Mouse (Mus musculus): ENCODE measurements around the gene Abca13. TPM values are rescaled to one million over a fixed set of nuclear protein-coding genes. Genes with fewer than 3 reads are reported as not detected.
"Not testable (repeated sequence)": the region's sequence is repeated elsewhere in the genome, so short reads cannot be mapped to it uniquely, and the experiment has no call there.

The Abca13 gene
- polyA plus RNA-seq (2015; fragmentation: Nextera tagmentation; extraction: Ambion mirVana): 0.03 TPM in 2 replicates

DNA sequence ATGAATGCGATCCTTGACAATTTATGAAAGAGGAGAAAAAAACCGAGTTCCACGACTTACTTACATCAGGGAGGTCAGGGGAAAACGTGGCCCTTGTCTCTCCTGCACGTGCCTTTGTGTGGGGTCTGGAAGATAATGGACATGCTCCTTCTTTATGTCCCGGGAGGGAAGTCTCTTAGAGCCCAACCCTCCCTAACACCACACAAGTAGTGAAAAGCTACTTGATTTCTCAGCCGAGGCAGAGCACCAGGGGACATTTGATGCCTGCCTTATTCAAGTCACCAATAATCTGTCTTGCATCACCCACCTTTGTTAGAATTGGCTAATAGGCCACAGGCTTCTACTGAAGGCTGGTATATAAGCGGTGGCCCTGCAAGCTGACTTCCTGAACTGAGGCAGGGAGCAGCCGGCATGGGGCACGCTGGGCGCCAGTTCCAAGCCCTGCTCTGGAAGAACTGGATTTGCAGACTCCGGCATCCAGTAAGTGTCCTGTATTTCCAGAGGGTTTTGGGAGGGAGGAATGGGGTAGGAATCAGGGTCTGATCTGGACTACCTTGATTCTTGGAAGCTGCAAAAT lies at the start of gene Abca13:
Abca13 (plus strand) TSS at position 388 of the 577 bp plus-strand sequence.
- Histone ChIP-seq H3K36me3 (no peaks in the 10 kb centered on the region), H3K27me3 (no peaks in the 10 kb centered on the region), H3K27ac (replicated peaks) (no peak within 1 kb of the TSS), H3K4me2 (no peak within 1 kb of the TSS), H3K4me1 (replicated peaks) (no peaks in the 10 kb centered on the region), H3K9me3 (no peaks in the 10 kb centered on the region), H3K9ac (no peak within 1 kb of the TSS), H3K4me3 (no peak within 1 kb of the TSS)
- ATAC-seq (ENCODE audit: low FRiP score, low read depth): no peak
- WGBS: 43% methylated on average over 12 of the region's 12 CpGs

DNA sequence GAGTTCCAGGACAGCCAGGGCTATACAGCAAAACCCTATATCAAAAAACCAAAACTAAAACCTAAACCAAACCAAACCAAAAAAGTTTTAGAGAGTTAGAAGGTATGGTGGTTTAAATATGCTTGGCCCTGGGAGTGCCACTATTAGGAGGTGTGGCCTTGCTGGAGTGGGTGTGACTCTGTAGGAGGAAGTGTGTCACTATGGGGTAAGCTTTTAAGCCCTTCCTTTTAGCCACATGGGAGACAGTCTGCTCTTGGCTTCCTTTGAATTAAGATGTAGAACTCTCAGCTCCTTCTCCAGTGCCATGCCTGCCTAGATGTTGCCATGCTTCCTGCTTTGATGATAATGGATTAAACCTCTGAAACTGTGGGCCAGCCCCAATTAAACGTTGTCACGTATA lies 46.6 kb upstream of the Abca13 start:
- no peaks in the 10 kb centered on the region for H3K4me1 ChIP-seq (replicated peaks)
- no peak for ATAC-seq (ENCODE audit: low FRiP score, low read depth)
- no peak overlapping the region for H3K27ac ChIP-seq (replicated peaks)
- no peak overlapping the region for H3K4me3 ChIP-seq
- H3K36me3 ChIP-seq: no peaks in the 10 kb centered on the region
- H3K27me3 ChIP-seq: no peaks in the 10 kb centered on the region
- H3K9ac ChIP-seq: no peak overlapping the region
- no peak overlapping the region for H3K4me2 ChIP-seq
- WGBS: 87% methylated on average over 2 of the region's 2 CpGs
- H3K9me3 ChIP-seq: no peaks in the 10 kb centered on the region

DNA sequence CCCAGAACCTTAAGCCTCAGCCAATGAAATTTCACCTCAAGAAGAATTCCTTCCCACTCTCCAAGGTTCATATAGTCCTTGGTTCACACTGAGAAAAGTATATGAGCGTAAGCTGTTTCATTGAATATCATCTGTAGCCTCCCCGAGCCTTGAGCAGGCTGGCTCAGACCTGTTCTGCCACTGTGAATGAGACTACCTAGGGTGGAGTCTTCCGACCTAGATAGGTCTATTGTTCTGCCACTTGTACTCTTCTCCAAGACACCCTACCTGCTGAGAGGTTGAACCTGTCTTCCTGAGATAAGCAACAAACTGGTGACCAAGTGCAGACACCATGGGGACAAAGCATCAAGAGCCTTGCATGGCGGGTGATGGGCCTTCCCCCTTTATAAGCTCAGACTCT lies 45.6 kb upstream of the Abca13 start:
- Histone ChIP-seq H3K4me3 (no peak overlapping the region), H3K27ac (replicated peaks) (no peak overlapping the region), H3K27me3 (no peaks in the 10 kb centered on the region), H3K4me1 (replicated peaks) (no peaks in the 10 kb centered on the region), H3K36me3 (no peaks in the 10 kb centered on the region), H3K9ac (no peak overlapping the region), H3K9me3 (no peaks in the 10 kb centered on the region), H3K4me2 (no peak overlapping the region)
- 96% methylated on average over 4 of the region's 4 CpGs for WGBS
- ATAC-seq (ENCODE audit: low FRiP score, low read depth): no peak

DNA sequence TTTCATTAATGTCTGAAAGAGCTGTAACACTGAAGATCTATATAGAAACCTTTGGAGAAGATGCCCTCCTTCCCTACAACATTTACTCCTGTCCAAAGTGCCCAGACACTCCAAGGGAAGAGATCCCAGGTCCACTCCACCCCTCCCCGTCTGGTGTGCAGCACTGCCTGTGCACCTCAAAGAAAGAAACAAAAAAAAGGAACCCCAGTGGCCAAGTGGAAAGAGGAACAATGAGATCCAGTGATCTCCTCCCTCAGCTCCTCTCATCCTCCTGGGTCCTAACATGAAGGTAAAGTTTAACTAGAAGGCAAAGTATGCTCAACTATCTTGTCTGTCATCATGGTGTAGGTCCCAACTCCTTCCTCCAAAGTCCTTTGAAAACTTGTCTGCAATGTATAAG lies 45.1 kb upstream of the Abca13 start:
- H3K4me2 ChIP-seq: no peak overlapping the region
- no peak overlapping the region for H3K4me3 ChIP-seq
- no peaks in the 10 kb centered on the region for H3K9me3 ChIP-seq
- no peaks in the 10 kb centered on the region for H3K4me1 ChIP-seq (replicated peaks)
- no peak overlapping the region for H3K9ac ChIP-seq
- no peaks in the 10 kb centered on the region for H3K27me3 ChIP-seq
- no peak overlapping the region for H3K27ac ChIP-seq (replicated peaks)
- ATAC-seq (ENCODE audit: low FRiP score, low read depth): no peak
- no peaks in the 10 kb centered on the region for H3K36me3 ChIP-seq
- WGBS: 89% methylated on average over 1 of the region's 1 CpGs

DNA sequence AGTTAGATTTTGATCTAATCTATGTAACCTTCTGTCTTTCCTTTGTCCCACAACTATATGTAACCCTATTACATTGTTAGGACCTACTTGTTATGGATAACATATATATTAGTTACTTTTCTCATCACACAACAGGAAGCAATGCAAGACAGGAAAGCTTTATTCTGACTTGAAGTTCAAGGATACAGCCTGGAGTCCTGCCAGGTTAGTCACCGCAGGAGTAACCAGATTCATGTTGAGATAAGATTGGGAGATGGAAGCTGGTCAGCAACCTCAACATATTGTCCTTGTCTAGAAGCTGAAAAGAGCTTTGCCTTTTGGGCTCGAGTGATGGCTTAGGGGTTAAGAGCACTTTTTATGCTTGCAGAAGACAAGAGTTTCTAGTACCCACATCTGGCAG lies 43.5 kb upstream of the Abca13 start:
- H3K4me3 ChIP-seq: no peak overlapping the region
- no peak overlapping the region for H3K9ac ChIP-seq
- no peak overlapping the region for H3K4me2 ChIP-seq

DNA sequence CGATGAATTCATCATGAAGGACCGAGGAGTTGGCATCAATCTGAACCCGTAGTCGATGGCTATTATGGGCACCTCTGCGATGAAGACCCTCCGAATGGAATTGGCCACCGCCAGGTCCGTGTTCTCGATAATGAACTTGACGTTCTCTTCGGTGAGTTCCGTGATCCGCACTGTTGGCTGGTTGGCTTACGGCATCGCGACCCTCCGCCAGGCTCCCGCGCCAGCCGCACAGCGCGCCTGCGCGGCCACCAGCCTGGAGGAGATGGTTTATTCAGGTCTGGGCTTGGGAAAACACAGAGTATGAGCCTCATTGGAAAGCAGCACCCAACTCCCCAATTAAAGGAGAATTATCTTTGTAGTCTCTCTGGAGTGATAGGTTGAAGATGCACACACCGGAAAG lies 41.3 kb upstream of the Abca13 start:
- H3K36me3 ChIP-seq; H3K9ac ChIP-seq; H3K27ac ChIP-seq (replicated peaks); H3K4me1 ChIP-seq (replicated peaks); H3K9me3 ChIP-seq; H3K27me3 ChIP-seq; ATAC-seq (ENCODE audit: low FRiP score, low read depth); H3K4me2 ChIP-seq; H3K4me3 ChIP-seq: not testable (repeated sequence)
- WGBS: 89% methylated on average over 25 of the region's 25 CpGs

More for the DNA sequence above, 43.5 kb upstream of the Abca13 start:
- Histone ChIP-seq H3K36me3 (no peaks in the 10 kb centered on the region), H3K9me3 (no peaks in the 10 kb centered on the region), H3K4me1 (replicated peaks) (no peaks in the 10 kb centered on the region), H3K27ac (replicated peaks) (no peak overlapping the region), H3K27me3 (no peaks in the 10 kb centered on the region)
- 84% methylated on average over 2 of the region's 2 CpGs for WGBS
- no peak for ATAC-seq (ENCODE audit: low FRiP score, low read depth)

DNA sequence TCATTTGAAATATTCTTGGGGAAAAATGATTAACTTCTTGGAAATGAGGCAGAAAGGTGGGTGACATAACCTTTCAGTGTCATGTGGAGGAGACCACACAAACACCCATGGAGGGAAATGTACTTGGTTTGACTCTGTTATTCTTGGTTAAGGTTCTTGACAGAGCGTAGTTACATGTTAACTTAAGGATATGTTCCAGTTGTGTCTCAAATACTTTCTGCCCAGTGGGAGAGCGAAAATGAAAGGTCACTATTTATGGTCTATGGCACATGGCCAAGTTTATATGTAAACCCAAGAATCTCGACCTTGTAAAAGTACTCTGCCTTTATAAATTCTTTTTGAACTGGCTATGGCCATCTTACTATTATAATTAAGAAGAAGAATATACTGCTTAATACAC lies 31.8 kb upstream of the Abca13 start:
- 71% methylated on average over 3 of the region's 3 CpGs for WGBS

DNA sequence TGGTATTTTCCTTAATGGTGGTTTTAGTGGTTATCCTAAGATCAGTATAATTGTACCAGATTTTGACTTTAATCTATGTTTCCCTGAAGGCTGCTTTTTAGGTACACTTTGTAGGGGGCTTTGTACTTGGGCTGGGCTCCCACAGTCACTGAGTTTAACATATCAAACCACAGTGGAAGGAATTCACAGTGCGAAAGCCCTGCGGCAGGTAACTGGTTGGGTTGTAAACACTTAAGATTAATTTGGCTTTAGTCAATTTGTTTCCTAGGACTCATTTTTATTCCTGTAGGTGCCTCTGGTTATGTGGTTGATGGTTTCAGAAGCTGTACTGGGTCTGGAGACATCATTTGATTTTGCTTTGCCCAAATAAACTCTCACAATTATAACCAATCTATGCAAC lies 24.4 kb upstream of the Abca13 start:
- Histone ChIP-seq H3K27me3 (no peaks in the 10 kb centered on the region), H3K9ac (no peak overlapping the region), H3K9me3 (no peaks in the 10 kb centered on the region), H3K4me3 (no peak overlapping the region), H3K27ac (replicated peaks) (no peak overlapping the region), H3K36me3 (no peaks in the 10 kb centered on the region), H3K4me1 (replicated peaks) (no peaks in the 10 kb centered on the region), H3K4me2 (no peak overlapping the region)
- no peak for ATAC-seq (ENCODE audit: low FRiP score, low read depth)
- WGBS: 90% methylated on average over 2 of the region's 2 CpGs

More for the DNA sequence above, 31.8 kb upstream of the Abca13 start:
- Histone ChIP-seq H3K4me1 (replicated peaks) (no peaks in the 10 kb centered on the region), H3K4me3 (no peak overlapping the region), H3K9me3 (no peaks in the 10 kb centered on the region), H3K27ac (replicated peaks) (no peak overlapping the region), H3K27me3 (no peaks in the 10 kb centered on the region), H3K36me3 (no peaks in the 10 kb centered on the region), H3K4me2 (no peak overlapping the region), H3K9ac (no peak overlapping the region)
- no peak for ATAC-seq (ENCODE audit: low FRiP score, low read depth)

DNA sequence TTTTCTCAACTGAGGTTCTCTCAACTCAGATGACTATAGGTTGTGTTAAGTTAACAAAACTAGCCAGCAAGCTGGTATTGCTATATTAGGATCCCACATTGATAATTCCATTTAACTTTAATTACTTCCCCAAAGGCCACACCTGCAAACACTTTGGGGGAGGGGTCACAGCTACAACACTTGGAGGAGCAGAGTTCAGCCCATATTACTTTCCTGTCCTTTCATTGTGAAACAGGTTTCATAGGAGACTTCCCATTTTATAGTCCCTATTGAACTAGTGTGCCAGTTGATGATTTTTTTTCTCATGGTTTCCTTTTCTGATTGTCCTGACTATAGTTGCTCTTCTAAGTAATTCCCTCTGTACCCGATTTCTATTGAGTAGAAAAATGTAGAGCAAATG lies 10.3 kb upstream of the Abca13 start:
- Histone ChIP-seq H3K27me3 (no peaks in the 10 kb centered on the region), H3K4me1 (replicated peaks) (no peaks in the 10 kb centered on the region), H3K9ac (no peak overlapping the region), H3K4me2 (no peak overlapping the region), H3K27ac (replicated peaks) (no peak overlapping the region), H3K36me3 (no peaks in the 10 kb centered on the region), H3K9me3 (no peaks in the 10 kb centered on the region), H3K4me3 (no peak overlapping the region)
- ATAC-seq (ENCODE audit: low FRiP score, low read depth): no peak
- 89% methylated on average over 1 of the region's 1 CpGs for WGBS

DNA sequence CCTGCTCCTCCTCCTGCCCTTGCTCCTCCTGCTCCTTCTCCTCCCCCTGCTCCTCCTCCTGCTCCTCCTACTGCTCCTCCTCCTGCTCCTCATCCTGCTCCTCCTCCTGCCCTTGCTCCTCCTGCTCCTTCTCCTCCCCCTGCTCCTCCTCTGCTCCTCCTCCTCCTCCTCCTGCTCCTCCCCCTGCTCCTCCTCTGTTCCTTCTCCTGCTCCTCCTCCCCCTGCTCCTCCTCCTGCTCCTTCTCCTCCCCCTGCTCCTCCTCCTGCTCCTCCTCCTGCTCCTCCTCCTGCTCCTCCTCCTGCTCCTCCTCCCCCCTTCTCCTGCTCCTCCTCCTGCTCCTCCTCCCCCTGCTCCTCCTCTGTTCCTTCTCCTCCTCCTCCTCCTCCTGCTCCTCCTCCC lies 2.3 kb upstream of the Abca13 start:
- H3K27ac ChIP-seq (replicated peaks); H3K4me2 ChIP-seq; H3K9ac ChIP-seq; H3K4me3 ChIP-seq; H3K36me3 ChIP-seq; H3K4me1 ChIP-seq (replicated peaks); ATAC-seq (ENCODE audit: low FRiP score, low read depth); H3K27me3 ChIP-seq; H3K9me3 ChIP-seq: not testable (repeated sequence)

DNA sequence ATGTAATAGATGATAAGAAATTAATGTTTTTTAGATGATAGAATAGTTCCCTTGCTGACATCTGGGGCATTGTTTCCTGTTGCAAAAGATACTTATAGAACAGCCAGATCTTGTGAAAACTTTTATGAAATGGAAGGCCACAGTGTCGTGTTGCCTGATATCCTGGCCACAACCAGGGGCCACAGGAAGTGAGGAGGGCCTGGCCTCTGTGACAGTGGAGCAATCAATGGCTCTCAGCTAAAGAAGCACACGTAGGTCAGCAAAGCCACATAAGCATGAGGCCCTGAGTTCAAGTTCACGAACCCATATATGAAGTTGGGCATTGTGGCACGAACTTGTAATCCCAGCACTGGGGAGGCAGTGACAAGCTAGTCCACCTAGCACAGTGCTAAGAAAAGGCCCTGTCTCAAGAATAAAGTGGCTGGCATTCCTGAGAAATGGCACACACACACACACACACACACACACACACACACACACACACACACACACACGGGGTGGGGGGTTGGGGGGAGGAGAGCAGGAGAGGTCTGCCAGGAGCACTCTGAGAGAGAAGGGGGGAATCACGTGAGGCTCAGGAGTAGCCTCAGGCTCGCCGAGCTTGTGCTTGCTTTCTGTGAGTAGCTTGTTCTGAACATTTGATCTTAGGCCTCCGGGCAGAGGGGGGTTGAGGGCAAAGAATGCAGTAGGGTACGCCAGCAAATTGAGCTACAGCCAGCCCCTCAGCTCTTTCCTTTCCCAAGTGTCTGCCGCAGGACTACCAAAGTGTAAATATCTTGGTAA lies 779 bp upstream of the Abca13 start:
- Histone ChIP-seq H3K4me3 (no peak overlapping the region), H3K27ac (replicated peaks) (no peak overlapping the region), H3K9ac (no peak overlapping the region), H3K27me3 (no peaks in the 10 kb centered on the region), H3K36me3 (no peaks in the 10 kb centered on the region), H3K4me1 (replicated peaks) (no peaks in the 10 kb centered on the region), H3K4me2 (no peak overlapping the region), H3K9me3 (no peaks in the 10 kb centered on the region)
- WGBS: 50% methylated on average over 11 of the region's 11 CpGs
- 0 out of 2 replicates have a peak, but pooled peaks have one; percentile 45 for ATAC-seq (ENCODE audit: low FRiP score, low read depth)

DNA sequence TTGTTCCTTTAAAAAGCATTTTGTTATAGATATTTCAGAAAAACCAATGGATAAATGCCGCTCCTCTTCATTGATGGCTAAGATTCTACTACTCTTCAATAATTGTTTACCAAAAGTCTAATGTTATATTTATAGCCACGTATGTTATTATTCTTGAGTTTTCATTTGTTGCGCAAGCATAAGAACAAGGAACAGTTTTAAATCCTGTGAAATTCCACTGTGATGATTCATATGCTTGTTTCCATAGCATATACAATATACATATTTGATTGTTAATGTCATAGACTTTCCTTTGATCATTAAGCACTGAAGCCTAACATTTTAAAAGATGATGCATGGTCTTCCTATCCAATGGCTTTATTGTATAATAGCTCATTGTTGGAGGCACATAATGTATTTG lies 3.1 kb downstream of the Abca13 start:
- Histone ChIP-seq H3K4me1 (replicated peaks) (no peaks in the 10 kb centered on the region), H3K9me3 (no peaks in the 10 kb centered on the region), H3K36me3 (no peaks in the 10 kb centered on the region), H3K27ac (replicated peaks) (no peak overlapping the region), H3K4me2 (no peak overlapping the region), H3K27me3 (no peaks in the 10 kb centered on the region), H3K4me3 (no peak overlapping the region), H3K9ac (no peak overlapping the region)
- WGBS: 96% methylated on average over 3 of the region's 3 CpGs
- ATAC-seq (ENCODE audit: low FRiP score, low read depth): no peak

DNA sequence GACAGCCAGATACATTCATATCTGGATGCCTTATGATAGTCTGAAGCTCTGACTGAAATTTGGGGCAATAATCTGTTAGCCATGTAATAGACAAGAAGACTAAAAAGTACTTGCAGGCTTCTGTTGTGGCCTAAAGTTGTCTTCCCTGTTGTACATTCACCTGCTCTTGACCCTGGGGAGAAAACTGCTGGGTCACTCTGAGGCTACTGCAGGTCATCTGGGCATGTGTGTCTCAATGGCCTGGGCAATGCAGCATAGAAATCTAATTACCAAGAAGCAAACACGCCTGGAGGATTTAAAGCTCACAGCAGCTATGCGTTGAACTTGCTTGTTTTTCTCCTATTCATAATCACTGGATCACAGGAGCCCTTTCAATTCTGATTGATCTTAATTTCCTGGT lies 8.1 kb downstream of the Abca13 start:
- no peaks in the 10 kb centered on the region for H3K9me3 ChIP-seq
- no peak overlapping the region for H3K27ac ChIP-seq (replicated peaks)
- no peaks in the 10 kb centered on the region for H3K27me3 ChIP-seq
- ATAC-seq (ENCODE audit: low FRiP score, low read depth): no peak
- H3K4me3 ChIP-seq: no peak overlapping the region
- 78% methylated on average over 2 of the region's 2 CpGs for WGBS
- no peak overlapping the region for H3K4me2 ChIP-seq
- no peaks in the 10 kb centered on the region for H3K36me3 ChIP-seq
- no peak overlapping the region for H3K9ac ChIP-seq
- no peaks in the 10 kb centered on the region for H3K4me1 ChIP-seq (replicated peaks)

Measured in hindbrain, embryonic 15.5 days (tissue).